Mouse (Mus musculus) liver (tissue): ENCODE measurements around the gene Asb7.

Source experiments
- DNase-seq: peaks from one replicate; pipeline ENCODE4 v3.0.0-alpha.2; 2020; ENCODE audit warnings: mixed read lengths

Asb7 gene

GRCm38 (mm10) chr7:66652216-66652615 lies 37.2 kb downstream of the Asb7 start:
- no peak for DNase-seq

GRCm38 (mm10) chr7:66650883-66651282 lies 38.5 kb downstream of the Asb7 start:
- no peak for DNase-seq

- DNase-seq = no peak
Observed at GRCm38 (mm10) chr7:66649181-66649580, 40.2 kb downstream of the Asb7 start.

GRCm38 (mm10) chr7:66645736-66646135 lies 43.7 kb downstream of the Asb7 start:
- no peak for DNase-seq

DNA sequence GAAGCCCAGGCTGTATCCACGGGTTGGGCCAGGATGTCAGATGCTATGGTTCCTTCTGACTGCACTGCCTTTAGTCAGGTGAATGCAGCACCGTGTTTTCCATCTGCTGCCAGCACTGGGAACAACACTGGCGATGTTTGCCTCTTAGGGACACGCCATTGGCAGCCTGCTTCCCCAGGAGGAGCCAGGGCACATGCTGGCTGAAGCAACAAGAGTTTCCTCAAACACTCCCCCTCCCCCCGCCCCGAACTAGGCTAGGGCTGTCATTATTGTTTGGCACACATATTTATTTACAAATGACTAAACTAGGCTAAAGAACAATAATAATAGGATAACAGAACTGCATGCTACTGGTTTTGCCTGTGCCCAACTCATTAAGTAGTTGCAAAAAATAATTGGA lies 56.0 kb downstream of the Asb7 start:
- DNase-seq = no peak

- no peak for DNase-seq
Observed at GRCm38 (mm10) chr7:66630154-66630800, 59.1 kb downstream of the Asb7 start.

- no peak for DNase-seq
Observed at GRCm38 (mm10) chr7:66629419-66629818, 60.0 kb downstream of the Asb7 start.

- DNase-seq = no peak
Observed at GRCm38 (mm10) chr7:66623436-66623835, 66.0 kb downstream of the Asb7 start.

GRCm38 (mm10) chr7:66601846-66602245 lies 87.5 kb downstream of the Asb7 start:
- no peak for DNase-seq

DNA sequence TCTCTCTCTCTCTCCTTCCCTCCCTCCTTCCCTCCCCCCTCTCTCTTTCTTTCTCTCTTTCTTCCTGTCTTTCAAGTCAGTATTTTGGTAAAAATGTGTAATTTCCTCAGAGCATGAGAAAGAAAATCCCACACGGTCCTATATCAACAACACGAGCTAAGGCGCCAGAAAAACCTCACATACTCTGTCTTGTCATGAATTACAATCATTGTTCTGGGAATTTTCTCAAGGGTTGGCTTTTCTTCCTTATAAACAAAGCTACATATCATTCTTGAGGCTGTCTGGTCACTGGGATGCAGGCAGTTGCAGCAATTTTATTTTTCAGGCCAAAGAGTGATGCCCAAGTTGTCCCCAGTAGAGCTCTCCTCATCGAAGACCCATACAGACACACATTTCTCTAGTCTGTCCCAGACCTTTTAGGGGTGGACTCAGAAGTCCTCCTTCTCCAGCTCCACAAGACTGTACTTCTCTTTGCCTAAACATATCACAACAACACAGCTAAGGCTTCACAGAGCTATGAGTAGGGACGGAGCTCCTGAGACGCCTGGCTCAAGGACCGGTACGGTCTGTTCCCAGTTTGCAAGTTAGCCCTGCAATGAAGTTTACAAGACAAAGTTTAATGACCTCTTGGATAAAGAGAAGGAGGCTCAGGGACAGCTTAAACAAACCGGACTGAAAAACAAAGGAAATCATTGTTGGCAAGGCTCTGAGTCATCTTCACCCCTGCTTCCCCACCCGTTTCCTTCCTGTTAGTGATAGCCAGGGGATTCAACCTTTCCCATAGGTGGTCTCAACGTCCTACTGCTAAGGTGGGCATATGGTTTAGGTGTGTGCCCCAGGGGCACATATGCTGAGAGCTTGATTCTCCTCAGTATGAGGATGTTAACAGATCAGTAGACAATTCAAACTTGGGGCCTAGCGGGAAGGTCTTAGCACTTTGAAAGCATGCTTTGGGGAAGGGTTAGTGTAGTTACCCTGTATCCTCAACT lies 88.5 kb downstream of the Asb7 start:
- DNase-seq = no peak

- no peak for DNase-seq
Observed at GRCm38 (mm10) chr7:66600126-66600525, 89.3 kb downstream of the Asb7 start.

DNA sequence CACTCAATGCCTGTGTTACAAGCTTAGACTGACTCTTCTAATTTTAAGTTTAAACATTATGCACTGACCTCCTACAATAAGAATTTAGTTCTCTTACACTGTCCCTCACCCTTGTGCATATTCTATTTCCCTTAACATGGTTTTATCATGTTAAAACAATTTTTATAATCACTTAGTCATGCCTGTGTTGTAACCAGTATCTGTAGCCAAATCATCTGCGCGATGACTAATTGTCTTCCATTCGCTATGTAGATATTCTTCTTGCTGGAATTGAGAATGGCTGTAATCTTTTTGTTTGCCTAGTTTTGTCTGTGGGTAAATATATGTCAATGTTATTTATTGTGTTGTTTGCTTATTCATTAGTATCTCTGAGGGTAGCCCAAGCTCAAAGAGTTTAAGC lies 91.5 kb downstream of the Asb7 start:
- no peak for DNase-seq
